Mouse (Mus musculus) kidney, adult 18-20 months (tissue): Measurements from ENCODE around the gene 4930453N24Rik.
A peak's percentile ranks its signal among the peaks of the same experiment; 100 is the strongest.

ENCODE experiments used
- DNase-seq: peaks from one replicate; pipeline ENCODE4 v3.0.0; 2021

The 4930453N24Rik gene

GRCm38 (mm10) chr16:64770521-64771430 is at the start of gene 4930453N24Rik:
TSS of gene 4930453N24Rik (minus strand) at chr16:64771161.
- peak; percentile 88 for DNase-seq

GRCm38 (mm10) chr16:64817094-64817765 is 46.3 kb upstream of the 4930453N24Rik start:
- DNase-seq, result no peak

GRCm38 (mm10) chr16:64803041-64803440 is 32.1 kb upstream of the 4930453N24Rik start:
- no peak for DNase-seq

- no peak for DNase-seq
Observed at GRCm38 (mm10) chr16:64801638-64802037, 30.7 kb upstream of the 4930453N24Rik start.

- no peak for DNase-seq
Observed at GRCm38 (mm10) chr16:64800393-64800792, 29.4 kb upstream of the 4930453N24Rik start.

- DNase-seq, result no peak
Observed at GRCm38 (mm10) chr16:64794802-64795201, 23.8 kb upstream of the 4930453N24Rik start.

GRCm38 (mm10) chr16:64789706-64790105 is 18.7 kb upstream of the 4930453N24Rik start:
- DNase-seq, result no peak

GRCm38 (mm10) chr16:64775516-64775915 is 4.6 kb upstream of the 4930453N24Rik start:
- no peak for DNase-seq

GRCm38 (mm10) chr16:64771431-64771818 is 464 bp upstream of the 4930453N24Rik start:
- DNase-seq, result no peak

GRCm38 (mm10) chr16:64766696-64767300 is 4.2 kb downstream of the 4930453N24Rik start:
- DNase-seq, result no peak

GRCm38 (mm10) chr16:64759245-64759626 is 11.7 kb downstream of the 4930453N24Rik start:
- DNase-seq, result no peak

- no peak for DNase-seq
Observed at GRCm38 (mm10) chr16:64758561-64759244, 12.3 kb downstream of the 4930453N24Rik start.

- DNase-seq, result no peak
Observed at GRCm38 (mm10) chr16:64757666-64758400, 13.1 kb downstream of the 4930453N24Rik start.

- DNase-seq, result no peak
Observed at GRCm38 (mm10) chr16:64756321-64756720, 14.6 kb downstream of the 4930453N24Rik start.

- no peak for DNase-seq
Observed at GRCm38 (mm10) chr16:64754743-64755139, 16.2 kb downstream of the 4930453N24Rik start.

GRCm38 (mm10) chr16:64753990-64754742 is 16.8 kb downstream of the 4930453N24Rik start:
- DNase-seq, result no peak

- peak; percentile 66 for DNase-seq
Observed at GRCm38 (mm10) chr16:64748237-64748636, 22.7 kb downstream of the 4930453N24Rik start.

GRCm38 (mm10) chr16:64745089-64745488 is 25.9 kb downstream of the 4930453N24Rik start:
- DNase-seq, result no peak

GRCm38 (mm10) chr16:64737289-64737688 is 33.7 kb downstream of the 4930453N24Rik start:
- no peak for DNase-seq

GRCm38 (mm10) chr16:64723273-64724057 is 47.5 kb downstream of the 4930453N24Rik start:
- peak; percentile 5 for DNase-seq

GRCm38 (mm10) chr16:64721542-64721941 is 49.4 kb downstream of the 4930453N24Rik start:
- no peak for DNase-seq
